Mouse (Mus musculus) adrenal gland, adult 2 months (tissue): ENCODE results near the gene Ttc23. TPM values are rescaled to one million over a fixed set of nuclear protein-coding genes. Genes with fewer than 3 reads are reported as not detected.

ENCODE experiments used
- DNase-seq: peaks from one replicate; pipeline ENCODE4 v3.0.0; 2021
- polyA plus RNA-seq: library from polyadenylated mRNA; depleted of rRNA; stranded (reverse); fragments of >200 nt; gene quantifications from 2 replicates; pipeline ENCODE4 v1.2.3, GENCODE M21; 2012
- total RNA-seq, 2 experiments: library from RNA; stranded (reverse); gene quantifications; 2 replicates each; pipeline ENCODE4 v1.2.3; 2021

Ttc23 gene
- total and polyA plus RNA-seq, 3 experiments, result 4.9 to 30.1 (median 26.8) TPM

- peak; percentile 99 for DNase-seq
Observed at GRCm38 (mm10) chr7:67644833-67645680, 2.2 kb upstream of the Ttc23 start, which contains the start of gene Lrrc28. Gene Lrrc28 (minus strand): TSS chr7:67645268.

- no peak for DNase-seq
Observed at GRCm38 (mm10) chr7:67645681-67646014, 1.6 kb upstream of the Ttc23 start.

- DNase-seq, result no peak
Observed at GRCm38 (mm10) chr7:67646131-67646530, 1.1 kb upstream of the Ttc23 start.

- peak; percentile 65 for DNase-seq
Observed at GRCm38 (mm10) chr7:67648376-67648775, 1.2 kb downstream of the Ttc23 start.

GRCm38 (mm10) chr7:67652211-67652610 is 5.0 kb downstream of the Ttc23 start:
- DNase-seq, result no peak

GRCm38 (mm10) chr7:67654668-67655067 is 7.5 kb downstream of the Ttc23 start:
- DNase-seq, result no peak

GRCm38 (mm10) chr7:67655186-67655585 is 8.0 kb downstream of the Ttc23 start:
- DNase-seq, result peak; percentile 53

GRCm38 (mm10) chr7:67658110-67658509 is 10.9 kb downstream of the Ttc23 start:
- DNase-seq, result no peak

- DNase-seq, result no peak
Observed at GRCm38 (mm10) chr7:67662424-67662823, 15.2 kb downstream of the Ttc23 start.

GRCm38 (mm10) chr7:67663981-67664694 is 16.9 kb downstream of the Ttc23 start:
- DNase-seq, result no peak

GRCm38 (mm10) chr7:67670965-67671364 is 23.8 kb downstream of the Ttc23 start:
- DNase-seq, result no peak

GRCm38 (mm10) chr7:67672650-67673049 is 25.4 kb downstream of the Ttc23 start:
- peak; percentile 91 for DNase-seq

- DNase-seq, result no peak
Observed at GRCm38 (mm10) chr7:67673656-67674055, 26.4 kb downstream of the Ttc23 start.

- no peak for DNase-seq
Observed at GRCm38 (mm10) chr7:67678878-67679499, 31.8 kb downstream of the Ttc23 start.

- DNase-seq, result no peak
Observed at GRCm38 (mm10) chr7:67681078-67681477, 33.9 kb downstream of the Ttc23 start.

GRCm38 (mm10) chr7:67683006-67683405 is 35.8 kb downstream of the Ttc23 start:
- no peak for DNase-seq

GRCm38 (mm10) chr7:67686545-67686944 is 39.3 kb downstream of the Ttc23 start:
- DNase-seq, result no peak

GRCm38 (mm10) chr7:67688281-67688680 is 41.1 kb downstream of the Ttc23 start:
- DNase-seq, result no peak

- DNase-seq, result peak; percentile 51
Observed at GRCm38 (mm10) chr7:67689793-67690192, 42.6 kb downstream of the Ttc23 start.

- peak; percentile 61 for DNase-seq
Observed at GRCm38 (mm10) chr7:67691036-67691435, 43.8 kb downstream of the Ttc23 start.

- DNase-seq, result no peak
Observed at GRCm38 (mm10) chr7:67692141-67692540, 44.9 kb downstream of the Ttc23 start.

GRCm38 (mm10) chr7:67692791-67693538 is 45.8 kb downstream of the Ttc23 start:
- DNase-seq, result no peak
